Mouse (Mus musculus): Measurements from ENCODE around the gene Ndufab1. TPM values are rescaled to one million over a fixed set of nuclear protein-coding genes. Genes with fewer than 3 reads are reported as not detected.

Gene Ndufab1
- polyA plus RNA-seq, 1 experiment from 2014 or later, result 730 TPM

- no peak for ATAC-seq (replicated peaks; ENCODE audit: insufficient number of reproducible peaks, low FRiP score, low TSS enrichment, low read depth)
- Histone ChIP-seq H3K4me3 (ENCODE audit: low read depth, low read length) (no peak overlapping the region), H3K36me3 (replicated peaks; ENCODE audit: control insufficient read depth, insufficient read depth, low read depth, low read length) (no peaks in the 10 kb centered on the region), H3K4me1 (ENCODE audit: control insufficient read depth, insufficient read depth, low read length) (no peaks in the 10 kb centered on the region), H3K27ac (replicated peaks; ENCODE audit: low read depth, low read length) (no peak overlapping the region), H3K9ac (replicated peaks; ENCODE audit: low read length) (no peak overlapping the region; the same call in 1 of the 2 replicates), H3K27me3 (ENCODE audit: control insufficient read depth, insufficient read depth, low read length) (no peaks in the 10 kb centered on the region), H3K4me2 (ENCODE audit: low read depth, low read length) (no peak overlapping the region), H3K9me3 (replicated peaks; ENCODE audit: control insufficient read depth, low read length) (no peaks in the 10 kb centered on the region)
- DNase-seq (ENCODE audit: low spot score), result no peak
- 78% methylated on average over 1 of the region's 1 CpGs for WGBS
Observed at GRCm38 (mm10) chr7:122065656-122066055, 36.0 kb downstream of the Ndufab1 start.

DNA sequence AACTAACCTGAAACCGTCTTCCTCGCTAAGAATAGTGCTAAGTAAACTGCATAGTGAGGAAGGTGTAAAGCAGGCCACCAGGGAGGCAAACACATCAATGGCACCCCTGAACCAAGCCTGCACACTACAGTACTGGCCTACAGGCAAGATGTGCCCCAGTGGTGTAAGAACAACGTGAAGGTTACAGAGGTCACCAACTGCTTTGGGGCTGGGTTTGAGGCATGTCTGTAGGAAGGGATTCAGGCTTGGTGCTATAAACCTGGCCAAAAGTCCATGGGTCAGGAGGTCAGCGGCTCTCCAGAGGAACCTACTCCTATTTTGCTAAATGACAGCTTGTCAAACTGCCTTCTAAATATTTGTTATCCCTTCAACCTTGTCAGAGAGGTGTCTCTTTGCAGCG is 45.1 kb downstream of the Ndufab1 start:
- ATAC-seq (replicated peaks; ENCODE audit: insufficient number of reproducible peaks, low FRiP score, low TSS enrichment, low read depth) (no peak), DNase-seq (ENCODE audit: low spot score) (no peak)
- WGBS, result 87% methylated on average over 5 of the region's 5 CpGs
- H3K27ac ChIP-seq (replicated peaks; ENCODE audit: low read depth, low read length), result no peak overlapping the region
- no peak overlapping the region for H3K4me2 ChIP-seq (ENCODE audit: low read depth, low read length)
- H3K4me3 ChIP-seq (ENCODE audit: low read depth, low read length), result no peak overlapping the region
- no peaks in the 10 kb centered on the region for H3K27me3 ChIP-seq (ENCODE audit: control insufficient read depth, insufficient read depth, low read length)
- peaks cover 5% of the 10 kb centered on the region for H3K36me3 ChIP-seq (replicated peaks; ENCODE audit: control insufficient read depth, insufficient read depth, low read depth, low read length)
- H3K9me3 ChIP-seq (replicated peaks; ENCODE audit: control insufficient read depth, low read length), result no peaks in the 10 kb centered on the region
- no peak overlapping the region for H3K9ac ChIP-seq (replicated peaks; ENCODE audit: low read length)
- H3K4me1 ChIP-seq (ENCODE audit: control insufficient read depth, insufficient read depth, low read length), result no peaks in the 10 kb centered on the region

- 57% methylated on average over 1 of the region's 1 CpGs for WGBS
- H3K9ac ChIP-seq (replicated peaks; ENCODE audit: low read length), result no peak overlapping the region
- DNase-seq (ENCODE audit: low spot score) (no peak), ATAC-seq (replicated peaks; ENCODE audit: insufficient number of reproducible peaks, low FRiP score, low TSS enrichment, low read depth) (no peak)
- no peak overlapping the region for H3K4me3 ChIP-seq (ENCODE audit: low read depth, low read length)
- no peaks in the 10 kb centered on the region for H3K9me3 ChIP-seq (replicated peaks; ENCODE audit: control insufficient read depth, low read length)
- H3K27me3 ChIP-seq (ENCODE audit: control insufficient read depth, insufficient read depth, low read length), result no peaks in the 10 kb centered on the region
- no peak overlapping the region for H3K27ac ChIP-seq (replicated peaks; ENCODE audit: low read depth, low read length)
- no peaks in the 10 kb centered on the region for H3K4me1 ChIP-seq (ENCODE audit: control insufficient read depth, insufficient read depth, low read length)
- H3K36me3 ChIP-seq (replicated peaks; ENCODE audit: control insufficient read depth, insufficient read depth, low read depth, low read length), result peaks cover 5% of the 10 kb centered on the region
- no peak overlapping the region for H3K4me2 ChIP-seq (ENCODE audit: low read depth, low read length)
Observed at GRCm38 (mm10) chr7:122050834-122051233, 50.9 kb downstream of the Ndufab1 start.

GRCm38 (mm10) chr7:122048191-122048590 is 53.5 kb downstream of the Ndufab1 start:
- H3K36me3 ChIP-seq (replicated peaks; ENCODE audit: control insufficient read depth, insufficient read depth, low read depth, low read length), result no peaks in the 10 kb centered on the region

DNA sequence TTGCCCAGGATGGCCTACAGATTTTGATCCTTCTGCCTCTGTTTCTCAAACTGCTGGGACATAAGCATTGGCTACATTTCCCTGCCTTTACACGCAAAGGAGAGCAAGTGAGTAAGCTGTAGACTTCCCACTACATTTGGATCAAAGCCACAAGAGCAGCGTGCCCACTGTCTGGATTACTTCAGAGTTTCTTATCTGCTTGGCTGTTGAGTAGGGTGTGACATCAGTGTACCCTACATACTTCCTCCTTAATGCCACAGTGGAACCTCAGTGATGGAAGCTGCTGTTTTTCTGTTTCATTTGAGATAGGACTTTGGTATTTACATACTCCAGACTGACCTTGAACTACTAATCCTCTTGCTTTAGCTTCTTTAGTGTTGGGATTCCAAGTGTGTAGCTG is 54.9 kb downstream of the Ndufab1 start:
- H3K9me3 ChIP-seq (replicated peaks; ENCODE audit: control insufficient read depth, low read length), result no peaks in the 10 kb centered on the region
- H3K27me3 ChIP-seq (ENCODE audit: control insufficient read depth, insufficient read depth, low read length), result no peaks in the 10 kb centered on the region
- no peak overlapping the region for H3K4me3 ChIP-seq (ENCODE audit: low read depth, low read length)
- H3K9ac ChIP-seq (replicated peaks; ENCODE audit: low read length), result no peak overlapping the region
- H3K4me1 ChIP-seq (ENCODE audit: control insufficient read depth, insufficient read depth, low read length), result no peaks in the 10 kb centered on the region
- 93% methylated on average over 2 of the region's 2 CpGs for WGBS
- no peak overlapping the region for H3K27ac ChIP-seq (replicated peaks; ENCODE audit: low read depth, low read length)
- ATAC-seq (replicated peaks; ENCODE audit: insufficient number of reproducible peaks, low FRiP score, low TSS enrichment, low read depth) (no peak), DNase-seq (ENCODE audit: low spot score) (no peak)
- H3K36me3 ChIP-seq (replicated peaks; ENCODE audit: control insufficient read depth, insufficient read depth, low read depth, low read length), result no peaks in the 10 kb centered on the region
- H3K4me2 ChIP-seq (ENCODE audit: low read depth, low read length), result no peak overlapping the region

More at GRCm38 (mm10) chr7:122048191-122048590, 53.5 kb downstream of the Ndufab1 start:
- Histone ChIP-seq H3K4me3 (ENCODE audit: low read depth, low read length) (no peak overlapping the region), H3K27ac (replicated peaks; ENCODE audit: low read depth, low read length) (no peak overlapping the region), H3K9me3 (replicated peaks; ENCODE audit: control insufficient read depth, low read length) (no peaks in the 10 kb centered on the region), H3K27me3 (ENCODE audit: control insufficient read depth, insufficient read depth, low read length) (no peaks in the 10 kb centered on the region), H3K4me2 (ENCODE audit: low read depth, low read length) (no peak overlapping the region), H3K4me1 (ENCODE audit: control insufficient read depth, insufficient read depth, low read length) (no peaks in the 10 kb centered on the region), H3K9ac (replicated peaks; ENCODE audit: low read length) (no peak overlapping the region)
- ATAC-seq (replicated peaks; ENCODE audit: insufficient number of reproducible peaks, low FRiP score, low TSS enrichment, low read depth) (no peak), DNase-seq (ENCODE audit: low spot score) (no peak)
- 93% methylated on average over 9 of the region's 9 CpGs for WGBS

DNA sequence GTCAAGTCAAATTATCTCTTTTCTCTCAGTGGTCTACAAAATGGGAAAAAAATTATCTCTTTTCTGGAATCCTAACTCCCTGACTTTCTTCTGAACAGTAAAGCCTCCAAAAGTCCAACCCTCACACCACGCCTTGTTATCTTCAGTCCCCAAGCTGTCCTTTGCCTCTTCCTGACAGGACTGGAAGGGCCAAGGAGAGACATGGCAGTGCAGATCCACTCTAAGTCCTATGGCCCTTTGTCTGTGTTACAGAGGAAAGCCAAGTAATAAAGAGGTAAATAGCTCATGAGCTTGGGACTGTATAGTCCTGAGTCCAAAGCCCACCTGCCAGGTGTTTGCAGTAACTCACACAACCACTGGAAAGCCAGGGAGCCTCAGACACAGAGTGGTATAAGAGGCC is 56.0 kb downstream of the Ndufab1 start:
- Histone ChIP-seq H3K9ac (replicated peaks; ENCODE audit: low read length) (no peak overlapping the region), H3K4me3 (ENCODE audit: low read depth, low read length) (no peak overlapping the region), H3K9me3 (replicated peaks; ENCODE audit: control insufficient read depth, low read length) (no peaks in the 10 kb centered on the region), H3K27ac (replicated peaks; ENCODE audit: low read depth, low read length) (no peak overlapping the region), H3K36me3 (replicated peaks; ENCODE audit: control insufficient read depth, insufficient read depth, low read depth, low read length) (no peaks in the 10 kb centered on the region), H3K4me1 (ENCODE audit: control insufficient read depth, insufficient read depth, low read length) (no peaks in the 10 kb centered on the region), H3K27me3 (ENCODE audit: control insufficient read depth, insufficient read depth, low read length) (no peaks in the 10 kb centered on the region), H3K4me2 (ENCODE audit: low read depth, low read length) (no peak overlapping the region)
- ATAC-seq (replicated peaks; ENCODE audit: insufficient number of reproducible peaks, low FRiP score, low TSS enrichment, low read depth) (no peak), DNase-seq (ENCODE audit: low spot score) (no peak)
- 92% methylated on average over 1 of the region's 1 CpGs for WGBS

DNA sequence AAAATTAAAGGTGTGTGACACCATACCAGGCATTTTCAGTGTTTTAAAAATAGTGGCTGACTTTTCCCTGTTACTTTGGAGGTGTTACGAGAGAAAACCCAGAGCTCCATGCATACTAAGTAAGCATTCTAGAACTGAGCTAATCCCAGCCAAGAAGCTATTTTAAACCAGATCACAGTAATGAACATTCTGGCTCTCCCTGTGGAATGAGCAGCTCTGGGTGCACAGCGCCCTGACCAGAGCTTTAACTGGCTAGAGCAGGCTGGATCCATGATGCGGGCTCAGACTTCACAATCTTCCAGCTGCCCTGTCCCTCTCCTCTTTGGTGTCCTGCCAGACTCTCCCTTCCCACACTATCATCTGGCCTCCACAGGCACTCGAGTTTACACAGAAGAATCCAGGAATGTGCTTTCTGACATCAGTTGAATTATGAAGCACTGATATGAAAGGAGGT is 56.5 kb downstream of the Ndufab1 start:
- H3K4me2 ChIP-seq (ENCODE audit: low read depth, low read length), result no peak overlapping the region
- H3K27ac ChIP-seq (replicated peaks; ENCODE audit: low read depth, low read length), result no peak overlapping the region
- no peaks in the 10 kb centered on the region for H3K36me3 ChIP-seq (replicated peaks; ENCODE audit: control insufficient read depth, insufficient read depth, low read depth, low read length)
- no peaks in the 10 kb centered on the region for H3K27me3 ChIP-seq (ENCODE audit: control insufficient read depth, insufficient read depth, low read length)
- DNase-seq (ENCODE audit: low spot score) (no peak), ATAC-seq (replicated peaks; ENCODE audit: insufficient number of reproducible peaks, low FRiP score, low TSS enrichment, low read depth) (no peak)
- H3K4me1 ChIP-seq (ENCODE audit: control insufficient read depth, insufficient read depth, low read length), result no peaks in the 10 kb centered on the region
- H3K9me3 ChIP-seq (replicated peaks; ENCODE audit: control insufficient read depth, low read length), result no peaks in the 10 kb centered on the region
- WGBS, result 88% methylated on average over 4 of the region's 4 CpGs
- no peak overlapping the region for H3K9ac ChIP-seq (replicated peaks; ENCODE audit: low read length)
- H3K4me3 ChIP-seq (ENCODE audit: low read depth, low read length), result no peak overlapping the region

GRCm38 (mm10) chr7:122044106-122044505 is 57.6 kb downstream of the Ndufab1 start:
- Histone ChIP-seq H3K4me2 (ENCODE audit: low read depth, low read length) (no peak overlapping the region), H3K27ac (replicated peaks; ENCODE audit: low read depth, low read length) (no peak overlapping the region), H3K9me3 (replicated peaks; ENCODE audit: control insufficient read depth, low read length) (no peaks in the 10 kb centered on the region), H3K9ac (replicated peaks; ENCODE audit: low read length) (no peak overlapping the region), H3K36me3 (replicated peaks; ENCODE audit: control insufficient read depth, insufficient read depth, low read depth, low read length) (no peaks in the 10 kb centered on the region), H3K4me1 (ENCODE audit: control insufficient read depth, insufficient read depth, low read length) (no peaks in the 10 kb centered on the region), H3K27me3 (ENCODE audit: control insufficient read depth, insufficient read depth, low read length) (no peaks in the 10 kb centered on the region), H3K4me3 (ENCODE audit: low read depth, low read length) (no peak overlapping the region)
- ATAC-seq (replicated peaks; ENCODE audit: insufficient number of reproducible peaks, low FRiP score, low TSS enrichment, low read depth), result no peak
- WGBS, result 91% methylated on average over 8 of the region's 8 CpGs
- no peak for DNase-seq (ENCODE audit: low spot score)

All from embryonic facial prominence, embryonic 11.5 days (tissue).